Mouse (Mus musculus): ENCODE measurements around the gene Cacna2d3. TPM values are rescaled to one million over a fixed set of nuclear protein-coding genes. Genes with fewer than 3 reads are reported as not detected.

Gene Cacna2d3
- polyA plus RNA-seq, 1 experiment: 4.6 TPM

DNA sequence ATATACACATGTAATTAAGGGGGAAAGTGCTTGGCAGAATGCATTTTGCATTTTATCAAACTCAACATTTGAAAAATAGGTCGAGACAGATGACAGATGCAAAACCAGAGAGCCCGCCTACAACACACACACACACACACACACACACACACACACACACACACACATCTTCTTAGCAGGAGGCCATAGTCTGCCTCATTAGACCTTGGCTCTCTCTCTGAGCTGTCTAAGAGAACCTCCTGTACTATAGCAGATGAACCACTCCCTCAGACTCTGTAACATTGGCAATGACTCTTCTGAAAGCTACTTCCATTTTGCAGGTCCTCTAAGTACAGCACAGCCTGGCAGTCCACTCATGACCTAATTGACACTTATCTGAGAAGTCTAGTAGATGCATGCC is 330.2 kb downstream of the Cacna2d3 start:
- H3K27me3 ChIP-seq (ENCODE audit: control insufficient read depth, insufficient read depth, low read length): no peaks in the 10 kb centered on the region
- TF ChIP-seq CTCF (IDR thresholded peaks at IDR 0.05; ENCODE audit: control insufficient read depth, insufficient read depth, insufficient replicate concordance, low read depth, low read length) (no peak), POLR2A (IDR thresholded peaks at IDR 0.05; ENCODE audit: control insufficient read depth, low read depth, low read length) (no peak)
- H3K4me3 ChIP-seq (ENCODE audit: control insufficient read depth, low read depth, low read length): no peak overlapping the region
- H3K4me1 ChIP-seq (ENCODE audit: control insufficient read depth, insufficient read depth, low read length): no peaks in the 10 kb centered on the region
- no peak overlapping the region for H3K27ac ChIP-seq (ENCODE audit: control insufficient read depth, insufficient read depth, low read depth, low read length)
- no peaks in the 10 kb centered on the region for H3K36me3 ChIP-seq (ENCODE audit: control insufficient read depth, insufficient read depth, low read length)

DNA sequence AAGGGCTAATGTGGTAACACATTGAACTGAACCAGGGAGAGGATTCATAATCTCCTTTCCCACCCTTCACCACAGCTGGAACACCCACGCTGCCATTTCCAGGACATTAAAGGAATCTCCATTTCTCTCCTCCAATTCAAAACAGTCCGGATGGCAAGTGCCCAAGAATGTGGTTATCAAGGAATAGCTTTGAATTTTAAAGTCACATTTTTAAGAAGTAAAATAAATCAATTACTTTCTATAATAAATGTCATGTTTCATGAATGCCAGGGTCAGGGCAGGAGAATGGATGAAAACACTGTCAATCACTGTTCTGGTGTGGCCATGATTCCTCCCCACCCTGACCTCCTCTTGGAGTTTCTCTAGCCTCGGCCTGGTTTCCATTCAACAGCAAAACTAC is 333.9 kb downstream of the Cacna2d3 start:
- no peak overlapping the region for H3K4me3 ChIP-seq (ENCODE audit: control insufficient read depth, low read depth, low read length)
- no peak for TF ChIP-seq CTCF (IDR thresholded peaks at IDR 0.05; ENCODE audit: control insufficient read depth, insufficient read depth, insufficient replicate concordance, low read depth, low read length)
- no peak for TF ChIP-seq POLR2A (IDR thresholded peaks at IDR 0.05; ENCODE audit: control insufficient read depth, low read depth, low read length)
- no peaks in the 10 kb centered on the region for H3K27me3 ChIP-seq (ENCODE audit: control insufficient read depth, insufficient read depth, low read length)
- no peaks in the 10 kb centered on the region for H3K36me3 ChIP-seq (ENCODE audit: control insufficient read depth, insufficient read depth, low read length)
- no peak overlapping the region for H3K27ac ChIP-seq (ENCODE audit: control insufficient read depth, insufficient read depth, low read depth, low read length)
- no peaks in the 10 kb centered on the region for H3K4me1 ChIP-seq (ENCODE audit: control insufficient read depth, insufficient read depth, low read length)

DNA sequence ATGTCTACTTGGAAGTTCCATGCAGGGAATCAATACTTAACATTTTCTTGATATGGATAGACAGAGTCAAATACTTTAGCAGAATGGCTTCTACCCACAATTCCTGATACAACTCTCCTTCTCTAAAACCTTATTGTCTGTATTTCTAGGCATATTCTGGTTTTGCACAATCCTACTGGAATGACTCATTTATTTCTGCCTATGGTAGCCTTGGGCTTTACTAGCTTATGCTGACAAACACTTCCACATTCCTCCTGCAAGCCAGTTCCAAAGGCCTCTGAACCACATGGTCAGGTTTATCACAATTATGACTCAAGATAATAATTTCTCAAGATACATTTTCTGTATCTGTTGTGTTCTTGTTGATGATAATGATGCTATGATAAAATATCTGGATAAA is 336.2 kb downstream of the Cacna2d3 start:
- Histone ChIP-seq H3K27ac (ENCODE audit: control insufficient read depth, insufficient read depth, low read depth, low read length) (no peak overlapping the region), H3K36me3 (ENCODE audit: control insufficient read depth, insufficient read depth, low read length) (no peaks in the 10 kb centered on the region), H3K4me1 (ENCODE audit: control insufficient read depth, insufficient read depth, low read length) (no peaks in the 10 kb centered on the region), H3K27me3 (ENCODE audit: control insufficient read depth, insufficient read depth, low read length) (no peaks in the 10 kb centered on the region), H3K4me3 (ENCODE audit: control insufficient read depth, low read depth, low read length) (no peak overlapping the region)
- TF ChIP-seq CTCF (IDR thresholded peaks at IDR 0.05; ENCODE audit: control insufficient read depth, insufficient read depth, insufficient replicate concordance, low read depth, low read length) (no peak), POLR2A (IDR thresholded peaks at IDR 0.05; ENCODE audit: control insufficient read depth, low read depth, low read length) (no peak)

DNA sequence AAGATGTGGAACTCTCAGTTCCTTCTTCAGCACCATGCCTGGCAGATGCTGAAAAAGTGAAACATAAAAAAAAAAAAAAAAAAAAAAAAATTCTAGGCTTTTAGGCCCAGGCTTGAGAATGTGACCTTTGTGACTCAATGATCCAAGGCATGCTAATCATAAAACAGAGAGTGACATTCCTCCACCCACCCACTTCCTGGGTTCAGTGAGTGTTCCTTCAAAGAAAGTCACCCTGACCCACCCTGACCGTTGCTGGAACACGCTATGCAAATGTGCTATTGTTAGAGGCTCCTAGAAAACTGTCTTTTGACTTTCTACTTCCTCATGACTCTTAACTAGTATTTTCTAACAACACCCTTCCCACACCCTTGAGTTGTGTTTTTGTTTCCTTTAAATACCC is 338.9 kb downstream of the Cacna2d3 start:
- no peaks in the 10 kb centered on the region for H3K27me3 ChIP-seq (ENCODE audit: control insufficient read depth, insufficient read depth, low read length)
- TF ChIP-seq CTCF (IDR thresholded peaks at IDR 0.05; ENCODE audit: control insufficient read depth, insufficient read depth, insufficient replicate concordance, low read depth, low read length) (no peak), POLR2A (IDR thresholded peaks at IDR 0.05; ENCODE audit: control insufficient read depth, low read depth, low read length) (no peak)

DNA sequence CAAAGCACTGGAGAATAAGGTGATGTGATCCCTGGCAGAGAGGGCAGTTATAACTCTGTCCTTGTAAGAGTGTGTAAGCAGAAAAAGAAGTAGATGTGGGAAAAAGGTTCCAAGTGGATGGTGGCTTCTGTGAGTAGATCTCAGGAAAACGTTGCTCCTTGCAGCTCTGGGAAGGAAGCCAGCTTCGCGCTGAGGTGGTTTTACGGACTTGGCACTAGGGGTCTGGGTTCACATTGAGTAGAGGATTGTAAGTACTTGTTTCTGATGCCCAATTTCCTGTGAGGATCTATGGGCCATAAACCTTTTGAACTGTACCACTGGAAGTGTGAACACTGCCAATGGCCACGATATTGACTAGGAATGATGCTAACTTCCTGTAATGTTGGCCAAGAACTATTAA is 354.8 kb downstream of the Cacna2d3 start:
- Histone ChIP-seq H3K27me3 (ENCODE audit: control insufficient read depth, insufficient read depth, low read length) (no peaks in the 10 kb centered on the region), H3K4me1 (ENCODE audit: control insufficient read depth, insufficient read depth, low read length) (no peaks in the 10 kb centered on the region), H3K36me3 (ENCODE audit: control insufficient read depth, insufficient read depth, low read length) (no peaks in the 10 kb centered on the region), H3K4me3 (ENCODE audit: control insufficient read depth, low read depth, low read length) (no peak overlapping the region), H3K27ac (ENCODE audit: control insufficient read depth, insufficient read depth, low read depth, low read length) (no peak overlapping the region)
- no peak for TF ChIP-seq POLR2A (IDR thresholded peaks at IDR 0.05; ENCODE audit: control insufficient read depth, low read depth, low read length)
- TF ChIP-seq CTCF (IDR thresholded peaks at IDR 0.05; ENCODE audit: control insufficient read depth, insufficient read depth, insufficient replicate concordance, low read depth, low read length): no peak

More for the DNA sequence above, 338.9 kb downstream of the Cacna2d3 start:
- Histone ChIP-seq H3K27ac (ENCODE audit: control insufficient read depth, insufficient read depth, low read depth, low read length) (no peak overlapping the region), H3K36me3 (ENCODE audit: control insufficient read depth, insufficient read depth, low read length) (no peaks in the 10 kb centered on the region), H3K4me1 (ENCODE audit: control insufficient read depth, insufficient read depth, low read length) (no peaks in the 10 kb centered on the region), H3K4me3 (ENCODE audit: control insufficient read depth, low read depth, low read length) (no peak overlapping the region)

DNA sequence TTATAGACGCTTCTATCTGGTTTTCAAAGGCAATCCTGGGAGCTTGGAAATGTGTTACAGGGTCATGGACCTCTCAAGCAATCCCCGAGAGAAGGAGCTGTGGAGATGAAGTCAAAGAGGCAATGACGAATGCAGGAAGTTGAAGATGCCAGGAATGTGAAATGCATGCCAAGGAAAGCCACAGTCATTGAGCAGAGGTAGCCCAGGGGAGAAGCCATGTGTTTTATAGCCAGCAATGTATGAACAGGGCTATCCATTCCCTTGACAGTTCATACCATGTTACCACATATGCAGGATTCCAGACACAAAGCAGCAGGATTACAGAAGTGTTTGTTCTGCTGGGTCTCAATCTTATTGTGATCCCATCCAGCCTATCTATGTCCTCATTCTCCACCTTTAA is 359.2 kb downstream of the Cacna2d3 start:
- no peaks in the 10 kb centered on the region for H3K4me1 ChIP-seq (ENCODE audit: control insufficient read depth, insufficient read depth, low read length)
- no peak for TF ChIP-seq CTCF (IDR thresholded peaks at IDR 0.05; ENCODE audit: control insufficient read depth, insufficient read depth, insufficient replicate concordance, low read depth, low read length)
- TF ChIP-seq POLR2A (IDR thresholded peaks at IDR 0.05; ENCODE audit: control insufficient read depth, low read depth, low read length): no peak

DNA sequence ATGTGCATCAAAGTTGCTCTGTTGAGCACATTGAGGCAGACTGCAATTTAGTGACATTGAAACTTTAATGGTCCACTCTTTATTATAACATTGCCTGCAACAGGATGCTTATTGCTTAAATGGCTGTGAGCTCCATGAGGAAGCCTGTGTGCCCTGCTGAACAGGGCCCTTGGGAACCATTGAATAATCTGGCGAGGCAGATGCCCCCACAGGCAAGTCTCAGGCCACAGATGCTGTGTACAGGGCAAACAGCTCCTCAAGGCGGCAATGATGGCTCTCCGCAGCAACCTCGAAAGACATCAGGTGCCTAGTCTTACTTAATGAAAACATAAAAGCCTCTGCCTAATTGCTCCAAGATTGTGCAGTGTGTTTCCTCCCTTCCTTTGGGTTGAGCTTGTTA is 371.0 kb downstream of the Cacna2d3 start:
- TF ChIP-seq CTCF (IDR thresholded peaks at IDR 0.05; ENCODE audit: control insufficient read depth, insufficient read depth, insufficient replicate concordance, low read depth, low read length) (no peak), POLR2A (IDR thresholded peaks at IDR 0.05; ENCODE audit: control insufficient read depth, low read depth, low read length) (no peak)
- Histone ChIP-seq H3K4me3 (ENCODE audit: control insufficient read depth, low read depth, low read length) (no peak overlapping the region), H3K27me3 (ENCODE audit: control insufficient read depth, insufficient read depth, low read length) (no peaks in the 10 kb centered on the region), H3K27ac (ENCODE audit: control insufficient read depth, insufficient read depth, low read depth, low read length) (no peak overlapping the region), H3K36me3 (ENCODE audit: control insufficient read depth, insufficient read depth, low read length) (no peaks in the 10 kb centered on the region), H3K4me1 (ENCODE audit: control insufficient read depth, insufficient read depth, low read length) (no peaks in the 10 kb centered on the region)

More for the DNA sequence above, 359.2 kb downstream of the Cacna2d3 start:
- no peaks in the 10 kb centered on the region for H3K36me3 ChIP-seq (ENCODE audit: control insufficient read depth, insufficient read depth, low read length)
- H3K4me3 ChIP-seq (ENCODE audit: control insufficient read depth, low read depth, low read length): peak overlapping the region; percentile 49
- no peaks in the 10 kb centered on the region for H3K27me3 ChIP-seq (ENCODE audit: control insufficient read depth, insufficient read depth, low read length)
- H3K27ac ChIP-seq (ENCODE audit: control insufficient read depth, insufficient read depth, low read depth, low read length): no peak overlapping the region

DNA sequence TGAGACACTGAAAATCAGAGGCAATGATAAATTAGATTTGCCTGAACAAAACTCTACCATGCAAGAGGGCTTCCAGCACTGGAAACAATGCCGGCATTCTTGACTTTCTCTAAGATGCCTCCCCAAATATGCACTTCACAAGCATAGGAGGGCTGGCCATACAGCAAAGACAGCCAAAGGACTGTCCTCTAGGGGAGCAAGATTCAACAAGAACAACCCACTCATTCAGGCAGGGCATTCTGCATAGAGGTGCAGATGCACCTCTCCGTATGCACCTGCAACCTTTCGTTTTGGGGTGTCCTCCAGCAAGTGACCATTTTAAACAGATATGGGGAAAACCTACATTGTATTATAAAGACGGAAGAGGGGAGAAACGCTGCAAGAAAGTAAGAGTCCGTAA is 380.1 kb downstream of the Cacna2d3 start:
- no peak overlapping the region for H3K4me3 ChIP-seq (ENCODE audit: control insufficient read depth, low read depth, low read length)
- H3K4me1 ChIP-seq (ENCODE audit: control insufficient read depth, insufficient read depth, low read length): no peaks in the 10 kb centered on the region
- H3K27me3 ChIP-seq (ENCODE audit: control insufficient read depth, insufficient read depth, low read length): no peaks in the 10 kb centered on the region
- H3K36me3 ChIP-seq (ENCODE audit: control insufficient read depth, insufficient read depth, low read length): no peaks in the 10 kb centered on the region
- TF ChIP-seq POLR2A (IDR thresholded peaks at IDR 0.05; ENCODE audit: control insufficient read depth, low read depth, low read length) (no peak), CTCF (IDR thresholded peaks at IDR 0.05; ENCODE audit: control insufficient read depth, insufficient read depth, insufficient replicate concordance, low read depth, low read length) (no peak)
- H3K27ac ChIP-seq (ENCODE audit: control insufficient read depth, insufficient read depth, low read depth, low read length): no peak overlapping the region

Measured in testis, adult 2 months (tissue).